Mouse (Mus musculus): ENCODE data around the gene Cisd1. TPM values are rescaled to one million over a fixed set of nuclear protein-coding genes. Genes with fewer than 3 reads are reported as not detected.

The Cisd1 gene
- polyA plus RNA-seq, 1 experiment, result 24.2 TPM

- H3K4me3 ChIP-seq (replicated peaks; ENCODE audit: control insufficient read depth, low read depth, low read length), result no peak overlapping the region
- no peak overlapping the region for H3K27ac ChIP-seq (ENCODE audit: control insufficient read depth, insufficient read depth, low read depth, low read length, poor library complexity)
- H3K4me1 ChIP-seq (ENCODE audit: control insufficient read depth, insufficient read depth, low read length), result no peaks in the 10 kb centered on the region; the same call in 1 of the 2 replicates
- TF ChIP-seq CTCF (IDR thresholded peaks at IDR 0.05; ENCODE audit: control insufficient read depth, insufficient read depth, low read length) (no peak), POLR2A (IDR thresholded peaks at IDR 0.05; ENCODE audit: borderline replicate concordance, control insufficient read depth, low read depth, low read length) (no peak)
- 79% methylated on average over 6 of the region's 6 CpGs for WGBS
Observed at GRCm38 (mm10) chr10:71376014-71376413, 31.3 kb upstream of the Cisd1 start.

GRCm38 (mm10) chr10:71373706-71374105, 29.0 kb upstream of the Cisd1 start:
- Histone ChIP-seq H3K4me3 (replicated peaks; ENCODE audit: control insufficient read depth, low read depth, low read length) (no peak overlapping the region), H3K4me1 (ENCODE audit: control insufficient read depth, insufficient read depth, low read length) (no peaks in the 10 kb centered on the region; the same call in 1 of the 2 replicates), H3K27ac (ENCODE audit: control insufficient read depth, insufficient read depth, low read depth, low read length, poor library complexity) (no peak overlapping the region)
- 59% methylated on average over 11 of the region's 11 CpGs for WGBS
- TF ChIP-seq CTCF (IDR thresholded peaks at IDR 0.05; ENCODE audit: control insufficient read depth, insufficient read depth, low read length), result no peak
- no peak for TF ChIP-seq POLR2A (IDR thresholded peaks at IDR 0.05; ENCODE audit: borderline replicate concordance, control insufficient read depth, low read depth, low read length)

- no peak overlapping the region for H3K4me3 ChIP-seq (replicated peaks; ENCODE audit: control insufficient read depth, low read depth, low read length)
- peaks cover 1% of the 10 kb centered on the region; the same call in 1 of the 2 replicates for H3K4me1 ChIP-seq (ENCODE audit: control insufficient read depth, insufficient read depth, low read length)
- WGBS, result 74% methylated on average over 6 of the region's 6 CpGs
- no peak overlapping the region for H3K27ac ChIP-seq (ENCODE audit: control insufficient read depth, insufficient read depth, low read depth, low read length, poor library complexity)
- TF ChIP-seq POLR2A (IDR thresholded peaks at IDR 0.05; ENCODE audit: borderline replicate concordance, control insufficient read depth, low read depth, low read length), result no peak
- no peak for TF ChIP-seq CTCF (IDR thresholded peaks at IDR 0.05; ENCODE audit: control insufficient read depth, insufficient read depth, low read length)
Observed at GRCm38 (mm10) chr10:71371881-71372280, 27.1 kb upstream of the Cisd1 start.

- WGBS, result 28% methylated on average over 3 of the region's 3 CpGs
- Histone ChIP-seq H3K27ac (ENCODE audit: control insufficient read depth, insufficient read depth, low read depth, low read length, poor library complexity) (no peak overlapping the region), H3K4me3 (replicated peaks; ENCODE audit: control insufficient read depth, low read depth, low read length) (no peak overlapping the region), H3K4me1 (ENCODE audit: control insufficient read depth, insufficient read depth, low read length) (peaks cover 1% of the 10 kb centered on the region; the same call in 1 of the 2 replicates)
- no peak for TF ChIP-seq POLR2A (IDR thresholded peaks at IDR 0.05; ENCODE audit: borderline replicate concordance, control insufficient read depth, low read depth, low read length)
- TF ChIP-seq CTCF (IDR thresholded peaks at IDR 0.05; ENCODE audit: control insufficient read depth, insufficient read depth, low read length), result no peak
Observed at GRCm38 (mm10) chr10:71369466-71369865, 24.7 kb upstream of the Cisd1 start.

- no peak overlapping the region for H3K27ac ChIP-seq (ENCODE audit: control insufficient read depth, insufficient read depth, low read depth, low read length, poor library complexity)
- H3K4me1 ChIP-seq (ENCODE audit: control insufficient read depth, insufficient read depth, low read length), result peaks cover 1% of the 10 kb centered on the region; the same call in 1 of the 2 replicates
- H3K4me3 ChIP-seq (replicated peaks; ENCODE audit: control insufficient read depth, low read depth, low read length), result no peak overlapping the region
- WGBS, result 79% methylated on average over 16 of the region's 16 CpGs
- no peak for TF ChIP-seq POLR2A (IDR thresholded peaks at IDR 0.05; ENCODE audit: borderline replicate concordance, control insufficient read depth, low read depth, low read length)
- no peak for TF ChIP-seq CTCF (IDR thresholded peaks at IDR 0.05; ENCODE audit: control insufficient read depth, insufficient read depth, low read length)
Observed at GRCm38 (mm10) chr10:71368128-71368940, 23.6 kb upstream of the Cisd1 start.

GRCm38 (mm10) chr10:71363858-71364257, 19.1 kb upstream of the Cisd1 start:
- Histone ChIP-seq H3K4me1 (ENCODE audit: control insufficient read depth, insufficient read depth, low read length) (peaks cover 3% of the 10 kb centered on the region; the same call in 1 of the 2 replicates), H3K4me3 (replicated peaks; ENCODE audit: control insufficient read depth, low read depth, low read length) (no peak overlapping the region), H3K27ac (ENCODE audit: control insufficient read depth, insufficient read depth, low read depth, low read length, poor library complexity) (no peak overlapping the region)
- 64% methylated on average over 10 of the region's 10 CpGs for WGBS
- TF ChIP-seq CTCF (IDR thresholded peaks at IDR 0.05; ENCODE audit: control insufficient read depth, insufficient read depth, low read length) (no peak), POLR2A (IDR thresholded peaks at IDR 0.05; ENCODE audit: borderline replicate concordance, control insufficient read depth, low read depth, low read length) (no peak)

- TF ChIP-seq POLR2A (IDR thresholded peaks at IDR 0.05; ENCODE audit: borderline replicate concordance, control insufficient read depth, low read depth, low read length) (no peak), CTCF (IDR thresholded peaks at IDR 0.05; ENCODE audit: control insufficient read depth, insufficient read depth, low read length) (no peak)
- WGBS, result 88% methylated on average over 8 of the region's 8 CpGs
- H3K4me1 ChIP-seq (ENCODE audit: control insufficient read depth, insufficient read depth, low read length), result peaks cover 2% of the 10 kb centered on the region; the same call in 1 of the 2 replicates
- no peak overlapping the region for H3K27ac ChIP-seq (ENCODE audit: control insufficient read depth, insufficient read depth, low read depth, low read length, poor library complexity)
- H3K4me3 ChIP-seq (replicated peaks; ENCODE audit: control insufficient read depth, low read depth, low read length), result no peak overlapping the region
Observed at GRCm38 (mm10) chr10:71363440-71363839, 18.7 kb upstream of the Cisd1 start.

GRCm38 (mm10) chr10:71361836-71362562, 17.2 kb upstream of the Cisd1 start:
- H3K27ac ChIP-seq (ENCODE audit: control insufficient read depth, insufficient read depth, low read depth, low read length, poor library complexity), result no peak overlapping the region
- WGBS, result 54% methylated on average over 18 of the region's 18 CpGs
- peaks cover 2% of the 10 kb centered on the region; the same call in 1 of the 2 replicates for H3K4me1 ChIP-seq (ENCODE audit: control insufficient read depth, insufficient read depth, low read length)
- no peak overlapping the region for H3K4me3 ChIP-seq (replicated peaks; ENCODE audit: control insufficient read depth, low read depth, low read length)
- no peak for TF ChIP-seq POLR2A (IDR thresholded peaks at IDR 0.05; ENCODE audit: borderline replicate concordance, control insufficient read depth, low read depth, low read length)
- TF ChIP-seq CTCF (IDR thresholded peaks at IDR 0.05; ENCODE audit: control insufficient read depth, insufficient read depth, low read length), result no peak

All from bone marrow, adult 2 months (tissue).